Mouse (Mus musculus): Measurements from ENCODE around the gene Svs6. TPM values are rescaled to one million over a fixed set of nuclear protein-coding genes. Genes with fewer than 3 reads are reported as not detected.

Gene Svs6
- polyA plus RNA-seq, 1 experiment from 2014 or later = not detected

- WGBS = 49% methylated on average over 3 of the region's 3 CpGs
- no peak for ATAC-seq (ENCODE audit: insufficient number of reproducible peaks, insufficient read depth, low FRiP score, low read depth)
- Histone ChIP-seq H3K4me1 (ENCODE audit: control insufficient read depth, insufficient read depth, low read length) (no peaks in the 10 kb centered on the region), H3K36me3 (ENCODE audit: control insufficient read depth, insufficient read depth, low read length) (no peaks in the 10 kb centered on the region), H3K4me3 (ENCODE audit: low read depth, low read length) (no peak overlapping the region), H3K27ac (ENCODE audit: low read length) (no peak overlapping the region), H3K9me3 (ENCODE audit: control insufficient read depth, low read depth, low read length) (no peaks in the 10 kb centered on the region), H3K27me3 (ENCODE audit: control insufficient read depth, insufficient read depth, low read length) (no peaks in the 10 kb centered on the region), H3K9ac (replicated peaks; ENCODE audit: low read depth, low read length) (no peak overlapping the region), H3K4me2 (replicated peaks; ENCODE audit: low read depth, low read length) (no peak overlapping the region)
Measured at GRCm38 (mm10) chr2:164366947-164367346, 50.4 kb downstream of the Svs6 start.

Small RNA genes within 50 kb of the gene (microRNA-seq; reads per million reads assigned to microRNA genes)
- not detected for gene Mir7678

Other genes with a start within 250 kb of the Svs6 start
- gene Stk4, start 246.4 kb upstream of the Svs6 start, polyA plus RNA-seq (2014; fragmentation: Nextera tagmentation; extraction: Ambion mirVana) = 26.3 and 30.7 TPM in 2 replicates
- 61.5 and 67.7 TPM in 2 replicates for gene Tomm34, start 245.6 kb upstream of the Svs6 start, polyA plus RNA-seq (2014; fragmentation: Nextera tagmentation; extraction: Ambion mirVana)
- 0.14 and 0.15 TPM in 2 replicates for gene Kcns1, start 145.6 kb upstream of the Svs6 start, polyA plus RNA-seq (2014; fragmentation: Nextera tagmentation; extraction: Ambion mirVana)
- not detected in 2 replicates for gene Wfdc5, start 134.0 kb upstream of the Svs6 start, polyA plus RNA-seq (2014; fragmentation: Nextera tagmentation; extraction: Ambion mirVana)
- gene Wfdc12, start 126.1 kb upstream of the Svs6 start, polyA plus RNA-seq (2014; fragmentation: Nextera tagmentation; extraction: Ambion mirVana) = not detected in 2 replicates
- not detected in 2 replicates for gene Wfdc15a, start 116.6 kb upstream of the Svs6 start, polyA plus RNA-seq (2014; fragmentation: Nextera tagmentation; extraction: Ambion mirVana)
- 13.2 and 23.6 TPM in 2 replicates for gene Wfdc15b, start 95.1 kb upstream of the Svs6 start, polyA plus RNA-seq (2014; fragmentation: Nextera tagmentation; extraction: Ambion mirVana)
- not detected in 2 replicates for gene Svs2, start 78.3 kb upstream of the Svs6 start, polyA plus RNA-seq (2014; fragmentation: Nextera tagmentation; extraction: Ambion mirVana)
- not detected in 2 replicates for gene Svs3b, start 60.1 kb upstream of the Svs6 start, polyA plus RNA-seq (2014; fragmentation: Nextera tagmentation; extraction: Ambion mirVana)
- not detected in 2 replicates for gene Svs4, start 38.3 kb upstream of the Svs6 start, polyA plus RNA-seq (2014; fragmentation: Nextera tagmentation; extraction: Ambion mirVana)
- not detected in 2 replicates for gene Svs3a, start 27.5 kb upstream of the Svs6 start, polyA plus RNA-seq (2014; fragmentation: Nextera tagmentation; extraction: Ambion mirVana)
- gene Svs5, start 16.0 kb downstream of the Svs6 start, polyA plus RNA-seq (2014; fragmentation: Nextera tagmentation; extraction: Ambion mirVana) = not detected in 2 replicates
- gene Slpi, start 72.3 kb downstream of the Svs6 start, polyA plus RNA-seq (2014; fragmentation: Nextera tagmentation; extraction: Ambion mirVana) = 0.58 and 1.8 TPM in 2 replicates
- 0.14 and 6.6 TPM in 2 replicates for gene Rbpjl, start 86.4 kb downstream of the Svs6 start, polyA plus RNA-seq (2014; fragmentation: Nextera tagmentation; extraction: Ambion mirVana)
- 1.1 and 2.0 TPM in 2 replicates for gene Matn4, start 88.4 kb downstream of the Svs6 start, polyA plus RNA-seq (2014; fragmentation: Nextera tagmentation; extraction: Ambion mirVana)
- 104 and 120 TPM in 2 replicates for gene Sdc4, start 127.1 kb downstream of the Svs6 start, polyA plus RNA-seq (2014; fragmentation: Nextera tagmentation; extraction: Ambion mirVana)
- 65.0 and 67.6 TPM in 2 replicates for gene Sys1, start 140.2 kb downstream of the Svs6 start, polyA plus RNA-seq (2014; fragmentation: Nextera tagmentation; extraction: Ambion mirVana)
- 7.0 and 19.1 TPM in 2 replicates for gene Gm20458, start 144.2 kb downstream of the Svs6 start, polyA plus RNA-seq (2014; fragmentation: Nextera tagmentation; extraction: Ambion mirVana)
- gene Trp53tg5, start 157.0 kb downstream of the Svs6 start, polyA plus RNA-seq (2014; fragmentation: Nextera tagmentation; extraction: Ambion mirVana) = not detected in 2 replicates
- gene Dbndd2, start 169.4 kb downstream of the Svs6 start, polyA plus RNA-seq (2014; fragmentation: Nextera tagmentation; extraction: Ambion mirVana) = 8.8 and 17.9 TPM in 2 replicates
- 83.0 and 86.0 TPM in 2 replicates for gene Pigt, start 180.8 kb downstream of the Svs6 start, polyA plus RNA-seq (2014; fragmentation: Nextera tagmentation; extraction: Ambion mirVana)
- 241 and 274 TPM in 2 replicates for gene Wfdc2, start 245.7 kb downstream of the Svs6 start, polyA plus RNA-seq (2014; fragmentation: Nextera tagmentation; extraction: Ambion mirVana)